Mouse (Mus musculus) stomach, embryonic 15.5 days (tissue): ENCODE data around the gene Tpk1. TPM values are rescaled to one million over a fixed set of nuclear protein-coding genes. Genes with fewer than 3 reads are reported as not detected.
A peak's percentile ranks its signal among the peaks of the same experiment; 100 is the strongest.
"Not testable (repeated sequence)": the region's sequence is repeated elsewhere in the genome, so short reads cannot be mapped to it uniquely, and the experiment has no call there.

ENCODE experiments used
- ATAC-seq: fragments of 200-750 bp; cut with Nextera tagmentation; 2 replicates; pipeline ENCODE4 v1.8.0; 2017; ENCODE audit warnings: low read depth, moderate number of reproducible peaks, moderate TSS enrichment; ENCODE audit not compliant: insufficient read depth, low FRiP score
- H3K27ac ChIP-seq: fragments of 300-500 bp; sonication (generic); 2 replicates; pipeline ENCODE4 v1.5.1; 2015; ENCODE audit warnings: mild to moderate bottlenecking, inconsistent platforms
- H3K27me3 ChIP-seq: fragments of 300-500 bp; sonication (generic); replicated peaks from 2 replicates; pipeline ENCODE4 v1.6.1; 2015; ENCODE audit warnings: inconsistent platforms
- H3K36me3 ChIP-seq: fragments of 300-500 bp; sonication (generic); 2 replicates; pipeline ENCODE4 v1.6.1; 2015; ENCODE audit warnings: inconsistent platforms
- H3K4me1 ChIP-seq: fragments of 300-500 bp; sonication (generic); 2 replicates; pipeline ENCODE4 v1.6.1; 2015; ENCODE audit warnings: inconsistent platforms
- H3K4me2 ChIP-seq: fragments of 300-500 bp; sonication (generic); 2 replicates; pipeline ENCODE4 v1.6.1; 2015; ENCODE audit warnings: mild to moderate bottlenecking, inconsistent platforms
- H3K4me3 ChIP-seq: fragments of 300-500 bp; sonication (generic); replicated peaks from 2 replicates; pipeline ENCODE4 v1.5.1; 2015; ENCODE audit warnings: inconsistent platforms
- H3K9ac ChIP-seq: fragments of 300-500 bp; sonication (generic); 2 replicates; pipeline ENCODE4 v1.6.1; 2015; ENCODE audit warnings: inconsistent platforms
- H3K9me3 ChIP-seq: fragments of 300-500 bp; sonication (generic); 2 replicates; pipeline ENCODE4 v1.6.1; 2016; ENCODE audit warnings: inconsistent platforms
- WGBS: fragments of 180-500 bp; shearing (Covaris S2); methylation state at CpG from one replicate; pipeline ENCODE4 v1.1.7; 2015; 5-methylcytosine and 5-hydroxymethylcytosine counted together
- polyA plus RNA-seq: library from polyadenylated mRNA; unstranded; fragments of >200 nt; fragmentation: Nextera tagmentation; extraction: Ambion mirVana; gene quantifications from 2 replicates; pipeline ENCODE4 v1.2.1, GENCODE M21; 2015

Gene Tpk1
- polyA plus RNA-seq, 1 experiment from 2014 or later, result 15.4 TPM

DNA sequence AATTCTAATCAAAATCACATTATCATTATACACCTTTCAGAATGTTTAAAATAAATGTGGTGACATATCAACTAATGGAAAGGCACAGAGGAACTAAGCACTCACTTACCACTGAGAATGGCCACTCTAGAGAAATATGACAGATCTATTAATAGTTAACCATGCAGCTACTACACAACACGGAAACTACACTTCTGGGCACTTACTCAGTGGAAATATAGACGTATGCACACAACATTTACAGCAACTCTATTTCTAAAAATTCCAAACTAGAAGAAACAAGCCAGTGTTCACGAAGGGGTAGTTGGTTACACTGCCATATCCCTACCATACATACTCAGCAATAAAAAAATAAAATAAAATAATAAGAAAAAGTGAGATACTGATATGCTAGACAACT lies 28.0 kb downstream of the Tpk1 start:
- H3K4me3 ChIP-seq, result no peak overlapping the region
- H3K4me1 ChIP-seq, result no peaks in the 10 kb centered on the region
- no peak overlapping the region for H3K9ac ChIP-seq
- no peaks in the 10 kb centered on the region for H3K36me3 ChIP-seq
- ATAC-seq, result no peak
- no peaks in the 10 kb centered on the region for H3K9me3 ChIP-seq
- no peak overlapping the region for H3K27ac ChIP-seq
- H3K4me2 ChIP-seq, result no peak overlapping the region
- 76% methylated on average over 3 of the region's 3 CpGs for WGBS
- H3K27me3 ChIP-seq, result no peaks in the 10 kb centered on the region

DNA sequence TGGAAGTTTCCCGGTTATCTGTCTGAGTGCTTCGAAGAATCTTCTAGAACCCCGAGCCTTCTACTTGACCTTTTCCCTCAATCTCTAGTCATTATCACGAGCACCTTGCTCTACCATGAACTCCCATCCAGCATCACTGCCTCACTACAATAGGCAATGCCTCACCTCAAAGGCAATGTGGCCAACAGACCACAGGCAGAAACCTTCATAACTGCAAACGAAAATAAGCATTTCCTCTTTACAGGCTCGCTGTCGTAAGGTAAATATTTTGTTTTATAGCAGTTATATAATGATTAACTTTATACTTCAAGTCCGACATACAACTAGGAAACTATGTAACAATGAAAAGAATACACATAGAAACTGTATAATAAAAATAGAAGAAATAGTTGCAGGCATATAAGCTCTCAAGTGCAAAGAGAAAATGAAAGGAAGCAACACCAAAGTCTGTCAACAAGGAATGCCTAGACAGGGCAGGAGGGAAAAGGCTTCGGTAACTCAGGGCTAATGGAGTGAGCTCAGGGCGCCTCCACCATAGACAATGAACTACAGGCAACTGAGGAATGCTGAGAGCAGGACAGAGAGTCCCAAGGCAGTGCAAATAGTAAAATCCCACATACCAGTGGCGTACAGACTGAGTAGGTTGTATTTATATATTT lies 29.0 kb downstream of the Tpk1 start:
- Histone ChIP-seq H3K4me2 (no peak overlapping the region), H3K27me3 (no peaks in the 10 kb centered on the region), H3K36me3 (no peaks in the 10 kb centered on the region), H3K4me1 (no peaks in the 10 kb centered on the region), H3K27ac (no peak overlapping the region), H3K4me3 (no peak overlapping the region), H3K9me3 (no peaks in the 10 kb centered on the region), H3K9ac (no peak overlapping the region)
- ATAC-seq, result peak; percentile 53; the same call in 1 of the 2 replicates
- 72% methylated on average over 11 of the region's 11 CpGs for WGBS

DNA sequence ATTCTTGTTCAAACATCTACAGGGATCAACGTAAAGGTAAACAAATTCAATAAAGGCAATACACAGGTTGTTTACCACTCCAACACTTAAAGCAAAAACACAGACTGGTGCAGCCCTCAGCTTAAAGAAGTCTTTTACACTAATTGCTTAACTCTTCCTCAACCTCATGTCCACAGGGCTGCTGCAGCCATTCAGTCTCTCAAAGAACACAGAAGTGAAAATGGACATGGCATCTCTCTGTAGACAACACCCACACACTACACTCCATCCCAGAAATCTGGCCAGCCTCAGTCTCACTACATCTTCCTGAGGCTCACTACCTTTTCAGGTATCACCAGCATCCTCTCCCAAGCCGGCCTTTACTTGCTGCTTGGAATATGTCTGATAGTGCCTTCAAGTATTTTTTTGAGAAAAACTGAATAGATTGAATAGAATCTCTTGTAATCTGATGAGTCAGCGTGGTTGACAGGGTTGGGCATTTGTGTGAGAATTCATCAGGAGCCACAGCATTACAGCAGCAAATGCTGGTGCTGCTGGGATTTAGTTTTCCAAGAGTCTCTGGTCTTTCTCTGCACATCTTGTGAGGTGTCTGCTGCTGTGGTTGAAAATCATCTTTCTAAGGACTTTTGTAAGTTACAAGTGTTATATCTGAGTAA lies 32.6 kb downstream of the Tpk1 start:
- 87% methylated on average over 3 of the region's 3 CpGs for WGBS
- H3K27me3 ChIP-seq, result no peaks in the 10 kb centered on the region

DNA sequence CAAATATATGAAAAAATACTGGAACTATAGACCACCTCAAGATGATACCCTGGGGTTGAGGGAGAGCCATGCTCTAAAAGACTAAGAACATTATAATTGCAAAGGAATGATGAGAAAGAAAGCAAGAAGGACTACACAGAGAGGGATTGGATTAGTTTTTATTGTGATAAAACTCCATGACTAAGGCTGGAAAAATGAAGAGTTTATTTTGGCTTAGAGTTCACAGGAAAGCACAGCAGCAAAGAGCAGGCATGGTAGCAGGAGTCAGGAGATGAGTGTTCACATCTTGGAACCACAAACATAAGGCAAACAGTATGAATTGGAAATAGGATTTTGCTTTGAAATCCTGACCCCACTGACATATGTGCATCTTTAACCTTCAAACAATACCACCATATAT lies 33.2 kb downstream of the Tpk1 start:
- no peak overlapping the region for H3K9ac ChIP-seq
- no peaks in the 10 kb centered on the region for H3K27me3 ChIP-seq
- no peaks in the 10 kb centered on the region for H3K36me3 ChIP-seq
- H3K9me3 ChIP-seq, result no peaks in the 10 kb centered on the region
- H3K4me1 ChIP-seq, result no peaks in the 10 kb centered on the region
- no peak for ATAC-seq
- no peak overlapping the region for H3K4me3 ChIP-seq
- H3K4me2 ChIP-seq, result no peak overlapping the region
- H3K27ac ChIP-seq, result no peak overlapping the region

More for the DNA sequence above, 32.6 kb downstream of the Tpk1 start:
- Histone ChIP-seq H3K9me3 (no peaks in the 10 kb centered on the region), H3K4me1 (no peaks in the 10 kb centered on the region), H3K4me2 (no peak overlapping the region), H3K4me3 (no peak overlapping the region), H3K36me3 (no peaks in the 10 kb centered on the region), H3K27ac (no peak overlapping the region), H3K9ac (no peak overlapping the region)
- no peak for ATAC-seq

DNA sequence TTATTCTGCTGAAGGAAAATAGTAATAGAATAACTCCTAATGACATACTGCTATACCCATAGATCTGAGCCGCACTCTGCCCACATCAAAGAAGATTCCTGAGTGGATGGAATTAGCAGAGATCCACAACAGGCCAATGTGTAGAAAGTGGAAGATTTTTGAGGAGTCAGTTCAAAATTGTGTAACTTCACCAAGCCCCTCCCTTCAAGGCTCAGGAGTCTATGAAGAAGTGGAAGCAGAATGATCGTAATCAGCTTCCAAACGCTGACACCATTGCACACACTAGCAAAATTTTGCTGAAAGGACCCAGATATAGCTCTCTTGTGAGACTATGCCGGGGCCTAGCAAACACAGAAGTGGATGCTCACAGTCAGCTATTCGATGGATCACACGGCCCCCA lies 42.6 kb downstream of the Tpk1 start:
- 87% methylated on average over 6 of the region's 6 CpGs for WGBS
- H3K9ac ChIP-seq, H3K4me3 ChIP-seq, H3K36me3 ChIP-seq, H3K27me3 ChIP-seq, H3K4me1 ChIP-seq, ATAC-seq, H3K27ac ChIP-seq, H3K9me3 ChIP-seq, H3K4me2 ChIP-seq: not testable (repeated sequence)

DNA sequence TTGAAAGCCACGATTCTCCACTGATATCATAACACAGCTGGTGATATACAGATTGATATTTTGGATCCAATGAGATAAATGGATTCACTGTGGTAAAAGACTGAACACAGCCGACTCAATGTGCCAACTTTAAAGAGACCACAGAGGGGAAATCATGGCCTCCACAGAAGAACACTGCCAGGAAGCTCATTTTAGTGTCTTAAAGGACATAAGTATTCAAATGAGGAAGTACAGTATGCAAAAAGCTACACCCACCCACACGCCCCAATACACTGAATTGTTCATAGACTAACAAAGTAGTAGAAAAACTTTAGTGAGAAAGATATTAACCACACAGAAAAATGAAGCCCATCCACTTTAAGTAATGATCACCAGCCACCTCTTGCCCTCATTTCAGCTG lies 46.8 kb downstream of the Tpk1 start:
- Histone ChIP-seq H3K4me2 (no peak overlapping the region), H3K27ac (no peak overlapping the region), H3K4me3 (no peak overlapping the region), H3K9ac (no peak overlapping the region), H3K4me1 (no peaks in the 10 kb centered on the region), H3K36me3 (no peaks in the 10 kb centered on the region), H3K9me3 (no peaks in the 10 kb centered on the region), H3K27me3 (no peaks in the 10 kb centered on the region)
- 73% methylated on average over 3 of the region's 3 CpGs for WGBS
- ATAC-seq, result no peak

DNA sequence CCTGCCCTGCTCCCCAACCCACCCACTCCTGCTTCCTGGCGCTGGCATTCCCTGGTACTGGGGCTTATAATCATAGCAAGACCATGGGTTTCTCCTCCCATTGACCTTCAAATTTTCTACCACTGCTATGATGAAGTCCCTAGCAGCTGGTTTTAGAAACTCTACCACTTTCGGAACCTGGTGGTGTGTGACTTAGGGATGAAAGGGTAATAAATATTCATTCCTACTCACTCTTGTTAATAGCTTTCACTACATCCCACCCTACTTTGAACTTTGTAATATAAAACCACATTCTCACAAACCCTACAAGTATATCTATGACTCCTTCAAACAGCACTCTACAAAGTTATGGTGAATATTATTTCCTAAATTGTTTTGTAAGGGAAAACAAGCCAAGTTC lies 54.3 kb downstream of the Tpk1 start:
- H3K36me3 ChIP-seq, result no peaks in the 10 kb centered on the region
- H3K27ac ChIP-seq, result no peak overlapping the region
- no peak overlapping the region for H3K4me2 ChIP-seq
- H3K9ac ChIP-seq, result no peak overlapping the region
- no peak for ATAC-seq
- no peak overlapping the region for H3K4me3 ChIP-seq
- no peaks in the 10 kb centered on the region for H3K9me3 ChIP-seq
- WGBS, result 80% methylated on average over 2 of the region's 2 CpGs
- no peaks in the 10 kb centered on the region for H3K4me1 ChIP-seq
- H3K27me3 ChIP-seq, result no peaks in the 10 kb centered on the region

DNA sequence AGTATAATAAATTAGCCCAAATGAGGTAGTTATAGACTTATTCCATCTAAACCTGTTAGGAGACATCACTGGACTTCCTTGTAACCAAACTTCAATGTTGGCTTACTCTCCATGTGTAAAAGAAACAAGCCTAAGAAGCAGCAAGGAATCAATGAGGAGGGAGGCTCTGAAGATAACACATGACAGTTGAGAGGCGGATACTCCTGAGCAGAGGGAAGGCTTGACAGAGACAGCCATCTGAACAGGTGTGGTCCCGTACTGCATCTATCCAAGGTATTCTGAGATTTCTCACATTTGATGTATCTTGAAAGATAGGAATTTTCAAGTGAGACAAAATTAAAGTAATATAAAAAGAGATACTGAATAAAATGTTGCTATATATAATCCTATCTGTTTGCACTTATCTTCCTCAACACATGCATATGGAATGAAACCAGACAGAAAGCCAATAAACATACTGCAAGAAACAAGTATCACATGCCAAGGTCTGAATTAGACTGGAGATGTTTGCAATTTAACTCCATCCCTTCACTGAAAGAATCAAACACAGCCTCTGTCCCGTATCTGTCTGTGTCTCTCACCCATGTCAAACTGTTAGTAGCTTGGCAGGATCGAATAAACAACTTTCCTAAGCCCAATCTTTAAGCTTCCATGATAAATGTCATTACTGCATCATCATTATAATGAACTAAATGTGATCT lies 75.1 kb downstream of the Tpk1 start:
- Histone ChIP-seq H3K36me3 (no peaks in the 10 kb centered on the region), H3K4me2 (no peak overlapping the region), H3K27ac (no peak overlapping the region), H3K27me3 (no peaks in the 10 kb centered on the region), H3K9me3 (no peaks in the 10 kb centered on the region), H3K9ac (no peak overlapping the region), H3K4me1 (no peaks in the 10 kb centered on the region), H3K4me3 (no peak overlapping the region)
- ATAC-seq, result no peak; the same call in 1 of the 2 replicates
- 66% methylated on average over 4 of the region's 4 CpGs for WGBS

DNA sequence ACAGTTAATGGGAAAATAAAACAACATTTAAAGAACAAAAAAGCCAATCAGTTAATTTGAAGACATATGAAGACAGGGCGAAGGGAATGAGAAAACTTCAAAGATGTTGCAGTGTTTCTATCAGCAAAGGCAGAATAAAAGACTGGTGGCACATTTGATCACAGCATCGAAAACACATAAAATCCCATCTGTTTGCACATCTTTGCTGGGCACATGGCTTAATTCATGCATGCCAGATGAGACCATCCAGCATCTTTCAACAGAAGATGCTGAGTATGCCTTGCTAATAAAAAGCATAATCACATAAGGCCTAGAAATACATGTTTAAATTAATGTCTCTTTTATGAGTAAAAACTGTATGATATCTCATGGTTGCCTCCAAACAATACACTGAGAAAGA lies 80.8 kb downstream of the Tpk1 start:
- Histone ChIP-seq H3K36me3 (no peaks in the 10 kb centered on the region), H3K27me3 (no peaks in the 10 kb centered on the region), H3K4me2 (no peak overlapping the region), H3K4me1 (no peaks in the 10 kb centered on the region), H3K4me3 (no peak overlapping the region), H3K27ac (no peak overlapping the region), H3K9ac (no peak overlapping the region), H3K9me3 (no peaks in the 10 kb centered on the region)
- WGBS, result 91% methylated on average over 2 of the region's 2 CpGs
- no peak for ATAC-seq

DNA sequence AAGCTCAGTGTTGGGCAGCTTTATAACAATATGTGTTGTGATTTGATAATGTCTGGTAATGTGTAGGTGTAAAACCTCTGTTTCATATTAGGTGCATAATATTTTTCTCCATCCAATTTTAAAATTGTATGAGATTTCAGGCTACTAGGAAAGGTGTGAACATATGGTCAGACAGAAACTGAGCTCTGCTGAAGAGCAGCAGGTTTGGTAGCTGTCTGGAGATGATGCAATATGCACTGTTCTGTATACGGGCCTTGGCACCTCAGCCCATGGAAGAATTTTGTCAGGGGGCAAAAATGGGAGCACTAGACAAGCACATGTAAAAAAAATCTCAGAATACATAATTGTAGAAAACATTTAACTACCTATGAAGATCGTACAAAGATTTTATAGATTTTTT lies 84.3 kb downstream of the Tpk1 start:
- Histone ChIP-seq H3K4me3 (no peak overlapping the region), H3K4me2 (no peak overlapping the region), H3K4me1 (no peaks in the 10 kb centered on the region), H3K36me3 (no peaks in the 10 kb centered on the region), H3K27me3 (no peaks in the 10 kb centered on the region), H3K9ac (no peak overlapping the region), H3K9me3 (no peaks in the 10 kb centered on the region), H3K27ac (no peak overlapping the region)
- WGBS, result 83% methylated on average over 2 of the region's 2 CpGs
- no peak for ATAC-seq

DNA sequence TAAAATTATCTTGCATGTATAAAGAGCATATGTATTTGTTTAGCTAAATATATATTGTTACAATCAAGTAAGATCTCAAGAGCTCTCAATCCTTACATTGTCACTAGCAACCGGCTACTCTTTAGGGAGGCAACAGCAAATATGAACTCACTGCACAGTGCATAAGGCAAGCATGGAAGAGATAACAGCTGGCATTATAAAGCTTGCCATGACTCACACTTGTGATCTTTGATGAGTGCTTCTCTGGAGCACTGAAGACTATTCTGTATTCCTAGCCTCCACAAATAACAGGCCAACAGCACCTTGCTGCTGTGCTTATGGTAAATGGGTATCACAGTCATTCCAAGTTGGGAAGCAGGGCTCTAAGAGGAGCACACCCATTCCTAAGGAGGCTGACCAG lies 98.2 kb downstream of the Tpk1 start:
- no peak for ATAC-seq
- Histone ChIP-seq H3K9me3 (no peaks in the 10 kb centered on the region), H3K4me2 (no peak overlapping the region), H3K9ac (no peak overlapping the region), H3K4me3 (no peak overlapping the region), H3K27ac (no peak overlapping the region), H3K4me1 (no peaks in the 10 kb centered on the region), H3K27me3 (no peaks in the 10 kb centered on the region), H3K36me3 (no peaks in the 10 kb centered on the region)
- WGBS, result 70% methylated on average over 1 of the region's 1 CpGs

DNA sequence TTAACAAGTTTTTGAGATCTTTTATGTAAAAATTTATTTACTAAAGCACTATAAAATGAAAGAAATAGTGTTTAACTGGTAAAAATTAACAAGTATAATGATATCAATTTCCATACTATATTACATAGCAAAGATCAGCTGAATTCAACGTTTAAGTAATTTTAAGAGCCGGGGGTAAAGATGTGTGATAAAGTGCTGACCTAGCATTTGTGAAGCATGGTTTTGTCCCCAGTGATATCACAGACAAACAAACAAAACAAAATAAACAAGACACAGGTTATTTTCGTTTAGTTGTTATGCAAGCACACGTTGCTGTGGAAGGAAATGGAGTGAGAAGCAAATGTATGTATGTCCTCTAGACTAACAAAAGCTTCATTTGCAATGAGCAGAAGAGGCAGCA lies 103.6 kb downstream of the Tpk1 start:
- no peaks in the 10 kb centered on the region for H3K9me3 ChIP-seq
- H3K27me3 ChIP-seq, result no peaks in the 10 kb centered on the region
- no peak overlapping the region for H3K4me2 ChIP-seq
- no peak overlapping the region for H3K9ac ChIP-seq
- H3K36me3 ChIP-seq, result no peaks in the 10 kb centered on the region
- H3K4me3 ChIP-seq, result no peak overlapping the region
- no peak for ATAC-seq
- H3K27ac ChIP-seq, result no peak overlapping the region
- WGBS, result 80% methylated on average over 4 of the region's 4 CpGs
- H3K4me1 ChIP-seq, result no peaks in the 10 kb centered on the region
